Mouse (Mus musculus) lung, embryonic 15.5 days (tissue): ENCODE results near the gene Lef1. TPM values are rescaled to one million over a fixed set of nuclear protein-coding genes. Genes with fewer than 3 reads are reported as not detected.

Source experiments
- ATAC-seq: fragments of 200-750 bp; cut with Nextera tagmentation; 2 replicates; pipeline ENCODE4 v1.8.0; 2017; ENCODE audit warnings: moderate number of reproducible peaks, borderline replicate concordance; ENCODE audit not compliant: low FRiP score, low TSS enrichment; ENCODE audit errors: extremely low read depth
- H3K27ac ChIP-seq: fragments of 300-500 bp; sonication (generic); 2 replicates; pipeline ENCODE4 v1.5.1; 2015; ENCODE audit warnings: moderate library complexity, mild to moderate bottlenecking, inconsistent platforms
- H3K27me3 ChIP-seq: fragments of 300-500 bp; sonication (generic); 2 replicates; pipeline ENCODE4 v1.6.1; 2015; ENCODE audit warnings: inconsistent platforms
- H3K36me3 ChIP-seq: fragments of 300-500 bp; sonication (generic); 2 replicates; pipeline ENCODE4 v1.6.1; 2015; ENCODE audit warnings: inconsistent platforms
- H3K4me1 ChIP-seq: fragments of 300-500 bp; sonication (generic); 2 replicates; pipeline ENCODE4 v1.6.1; 2015; ENCODE audit warnings: inconsistent platforms
- H3K4me2 ChIP-seq: fragments of 300-500 bp; sonication (generic); 2 replicates; pipeline ENCODE4 v1.6.1; 2015; ENCODE audit warnings: inconsistent platforms, mild to moderate bottlenecking, moderate library complexity
- H3K4me3 ChIP-seq: fragments of 300-500 bp; sonication (generic); 2 replicates; pipeline ENCODE4 v1.5.1; 2015; ENCODE audit warnings: mild to moderate bottlenecking, inconsistent platforms
- H3K9ac ChIP-seq: fragments of 300-500 bp; sonication (generic); 2 replicates; pipeline ENCODE4 v1.6.1; 2015; ENCODE audit warnings: inconsistent platforms
- H3K9me3 ChIP-seq: fragments of 300-500 bp; sonication (generic); 2 replicates; pipeline ENCODE4 v1.6.1; 2016; ENCODE audit warnings: inconsistent platforms
- WGBS: fragments of 180-500 bp; shearing (Covaris S2); methylation state at CpG from one replicate; pipeline ENCODE4 v1.1.7; 2015; 5-methylcytosine and 5-hydroxymethylcytosine counted together
- polyA plus RNA-seq: library from polyadenylated mRNA; unstranded; fragments of >200 nt; fragmentation: Nextera tagmentation; extraction: Ambion mirVana; gene quantifications from 2 replicates; pipeline ENCODE4 v1.2.1, GENCODE M21; 2015

Lef1 gene
- polyA plus RNA-seq, 1 experiment from 2014 or later, result 22.2 TPM

DNA sequence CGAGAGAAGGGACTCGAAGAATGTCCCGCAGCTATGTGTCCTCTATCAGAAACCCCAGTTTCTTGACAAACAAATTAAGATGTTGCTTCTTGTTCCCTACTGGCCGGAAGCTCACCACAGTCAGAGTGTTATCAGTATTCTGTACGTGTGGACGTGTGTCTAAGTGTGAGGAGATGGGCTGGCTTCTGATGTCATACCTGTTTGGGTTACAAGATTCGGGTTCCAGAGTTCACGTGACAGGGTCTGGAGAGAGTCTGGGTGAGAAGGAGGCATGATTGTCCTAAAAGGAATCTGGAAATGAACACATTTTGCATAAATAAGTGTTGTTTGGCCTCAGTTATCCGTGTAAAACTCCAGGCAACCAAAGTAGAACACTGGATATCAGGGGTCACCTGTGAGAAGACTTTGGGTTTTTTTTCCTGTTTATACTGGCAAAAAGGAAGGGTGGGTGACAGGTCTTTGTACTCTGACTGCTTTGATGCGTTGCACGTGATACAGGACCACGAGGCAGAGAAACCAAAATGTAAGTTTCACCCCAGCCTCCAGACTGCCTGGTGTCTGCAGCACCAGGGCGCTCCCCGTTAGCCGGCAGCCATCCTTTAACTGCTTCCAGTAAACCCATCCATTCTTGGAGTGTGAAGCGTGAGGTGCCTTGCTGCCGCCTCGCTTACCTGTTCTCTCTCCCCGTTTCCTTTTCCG lies 89.5 kb downstream of the Lef1 start:
- Histone ChIP-seq H3K4me3 (no peak overlapping the region), H3K36me3 (no peaks in the 10 kb centered on the region), H3K27ac (no peak overlapping the region), H3K9me3 (no peaks in the 10 kb centered on the region), H3K4me1 (peaks cover 8% of the 10 kb centered on the region; the same call in 1 of the 2 replicates), H3K4me2 (no peak overlapping the region), H3K9ac (no peak overlapping the region), H3K27me3 (no peaks in the 10 kb centered on the region)
- ATAC-seq, result no peak
- WGBS, result 63% methylated on average over 20 of the region's 20 CpGs

DNA sequence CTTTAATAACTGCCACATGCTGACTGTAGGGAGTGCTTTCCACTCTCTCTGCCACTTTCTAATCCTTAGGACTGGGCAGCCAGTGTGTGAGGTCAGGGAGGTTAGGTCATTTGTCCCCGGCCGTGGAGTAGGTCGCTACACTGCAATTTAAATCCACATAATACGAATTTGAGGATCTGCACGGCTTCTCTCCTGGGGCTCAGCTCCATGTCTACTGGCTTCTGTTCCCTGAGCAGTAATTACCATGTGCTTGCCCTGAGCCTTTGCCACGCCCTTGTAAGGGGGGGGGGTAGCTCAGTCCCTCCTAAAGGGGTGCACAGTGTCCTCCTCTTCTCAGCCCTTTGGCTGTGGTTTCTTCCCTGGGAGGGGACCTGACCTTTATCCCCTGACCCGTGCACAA lies 92.0 kb downstream of the Lef1 start:
- H3K9me3 ChIP-seq, result no peaks in the 10 kb centered on the region
- ATAC-seq, result no peak
- H3K4me2 ChIP-seq, result no peak overlapping the region
- no peak overlapping the region for H3K4me3 ChIP-seq
- WGBS, result 63% methylated on average over 7 of the region's 7 CpGs
- no peaks in the 10 kb centered on the region for H3K27me3 ChIP-seq
- no peak overlapping the region for H3K27ac ChIP-seq
- H3K9ac ChIP-seq, result no peak overlapping the region
- H3K36me3 ChIP-seq, result no peaks in the 10 kb centered on the region
- no peaks in the 10 kb centered on the region for H3K4me1 ChIP-seq

DNA sequence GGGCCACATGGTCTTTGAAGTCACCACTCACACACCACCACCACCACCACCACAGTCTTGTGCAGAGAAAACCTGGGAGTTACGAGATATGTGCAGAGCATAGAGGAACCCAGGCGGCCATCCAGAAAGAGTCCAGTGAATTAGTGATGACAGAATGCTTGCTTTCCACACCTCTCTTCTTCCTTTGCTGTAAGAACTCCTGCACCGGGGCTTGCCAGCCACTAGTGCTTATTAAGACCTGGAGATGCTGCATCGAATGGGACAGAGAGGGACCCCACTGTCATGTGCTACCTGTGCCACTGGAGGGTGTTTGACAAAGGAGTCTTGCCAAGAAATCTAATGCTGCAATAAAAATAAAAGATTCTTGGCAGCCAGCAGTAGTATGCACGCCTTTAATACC lies 97.6 kb downstream of the Lef1 start:
- Histone ChIP-seq H3K27ac (no peak overlapping the region), H3K27me3 (no peaks in the 10 kb centered on the region), H3K9me3 (no peaks in the 10 kb centered on the region), H3K4me1 (no peaks in the 10 kb centered on the region), H3K9ac (no peak overlapping the region), H3K4me2 (no peak overlapping the region), H3K36me3 (no peaks in the 10 kb centered on the region), H3K4me3 (no peak overlapping the region)
- WGBS, result 79% methylated on average over 5 of the region's 5 CpGs
- ATAC-seq, result no peak

DNA sequence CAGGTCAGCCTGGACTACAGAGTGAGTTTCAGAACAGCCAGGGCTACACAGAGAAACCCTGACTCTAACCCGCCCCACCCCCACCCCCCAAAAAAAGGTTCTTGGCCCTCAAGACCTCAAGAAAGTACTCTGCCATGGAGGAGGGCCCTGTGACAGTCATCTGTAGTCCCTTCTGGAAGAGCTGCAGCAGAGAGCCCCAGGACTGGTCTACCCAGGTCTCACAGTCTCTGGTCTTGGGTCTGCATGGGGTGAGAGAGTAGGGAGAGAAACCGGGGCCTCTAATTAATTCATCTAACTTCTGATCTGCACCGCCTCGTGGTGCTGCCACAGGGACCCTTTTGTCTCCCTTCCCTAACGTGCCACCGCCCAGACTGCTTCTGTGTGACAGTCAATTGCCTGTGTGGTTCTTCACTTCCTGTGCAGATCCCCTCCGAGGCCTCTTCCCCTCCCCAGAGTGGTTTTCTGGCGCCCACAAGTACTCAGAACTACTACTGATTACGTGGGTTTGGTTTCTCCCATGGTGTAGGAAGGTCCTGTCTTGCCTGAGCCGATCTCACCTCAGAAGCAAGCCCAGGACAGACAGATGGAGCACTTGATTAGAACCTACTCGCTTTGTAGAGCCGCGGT lies 98.1 kb downstream of the Lef1 start:
- Histone ChIP-seq H3K4me2 (no peak overlapping the region), H3K27me3 (no peaks in the 10 kb centered on the region), H3K36me3 (no peaks in the 10 kb centered on the region), H3K9me3 (no peaks in the 10 kb centered on the region), H3K4me1 (no peaks in the 10 kb centered on the region), H3K27ac (no peak overlapping the region), H3K4me3 (no peak overlapping the region), H3K9ac (no peak overlapping the region)
- ATAC-seq, result 0 out of 2 replicates have a peak, but pooled peaks have one; percentile 19
- 74% methylated on average over 13 of the region's 13 CpGs for WGBS

DNA sequence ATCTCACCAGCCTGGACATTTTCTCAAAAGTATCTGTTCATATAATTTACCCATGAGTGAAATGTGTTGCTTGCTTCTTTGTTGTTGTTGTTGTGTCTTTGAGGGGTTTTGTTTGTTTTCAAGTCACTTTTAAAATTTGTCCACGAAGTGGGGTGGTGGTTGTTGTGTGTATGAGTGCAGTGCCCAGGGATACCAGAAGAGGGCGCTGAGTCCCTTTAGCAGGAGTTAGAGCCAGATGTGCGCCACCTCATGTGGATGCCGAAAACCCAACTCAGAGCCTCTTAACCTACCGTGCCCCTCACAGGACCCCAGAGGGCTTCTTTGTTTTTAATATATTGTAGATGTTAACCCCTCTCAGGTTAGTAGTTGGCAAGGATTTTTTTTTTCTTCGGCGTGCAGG lies 101.9 kb downstream of the Lef1 start:
- Histone ChIP-seq H3K4me1 (no peaks in the 10 kb centered on the region), H3K27me3 (no peaks in the 10 kb centered on the region), H3K36me3 (no peaks in the 10 kb centered on the region), H3K9ac (no peak overlapping the region), H3K4me3 (no peak overlapping the region), H3K4me2 (no peak overlapping the region), H3K9me3 (no peaks in the 10 kb centered on the region), H3K27ac (no peak overlapping the region)
- ATAC-seq, result no peak
- 85% methylated on average over 7 of the region's 7 CpGs for WGBS

DNA sequence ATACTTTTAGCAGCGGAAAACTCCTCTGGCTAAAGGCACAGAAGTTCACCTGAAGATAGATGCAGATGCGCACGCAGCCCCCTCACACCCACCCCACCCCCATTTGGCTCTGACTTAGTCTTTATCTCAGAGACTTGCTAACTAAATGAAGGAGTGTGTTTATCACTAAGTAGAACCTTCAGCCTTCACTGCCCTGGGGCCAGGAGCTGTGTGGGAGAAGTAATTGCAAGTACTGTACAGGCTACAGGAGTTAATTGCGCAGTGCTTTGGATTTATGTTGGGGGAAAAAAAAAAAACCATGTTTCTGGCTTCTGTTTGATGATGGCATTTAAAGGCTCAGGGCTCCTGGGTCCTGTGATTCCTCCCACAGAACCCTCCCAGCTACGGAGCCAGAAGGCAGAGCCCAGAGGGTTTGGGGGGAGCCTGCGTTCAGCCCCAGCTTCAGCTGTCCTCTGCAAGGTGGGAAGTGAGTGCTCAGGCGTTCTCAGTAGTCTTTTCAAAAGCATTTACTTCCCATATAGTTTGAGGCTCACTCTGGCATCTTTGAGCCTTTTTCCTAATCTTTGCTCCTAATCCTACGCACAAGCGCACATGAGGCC lies 103.9 kb downstream of the Lef1 start:
- H3K4me2 ChIP-seq, result no peak overlapping the region
- ATAC-seq, result no peak
- 80% methylated on average over 9 of the region's 9 CpGs for WGBS
- no peak overlapping the region for H3K9ac ChIP-seq
- no peaks in the 10 kb centered on the region for H3K36me3 ChIP-seq
- no peak overlapping the region for H3K4me3 ChIP-seq
- H3K27me3 ChIP-seq, result no peaks in the 10 kb centered on the region
- H3K9me3 ChIP-seq, result no peaks in the 10 kb centered on the region
- no peak overlapping the region for H3K27ac ChIP-seq
- no peaks in the 10 kb centered on the region for H3K4me1 ChIP-seq

DNA sequence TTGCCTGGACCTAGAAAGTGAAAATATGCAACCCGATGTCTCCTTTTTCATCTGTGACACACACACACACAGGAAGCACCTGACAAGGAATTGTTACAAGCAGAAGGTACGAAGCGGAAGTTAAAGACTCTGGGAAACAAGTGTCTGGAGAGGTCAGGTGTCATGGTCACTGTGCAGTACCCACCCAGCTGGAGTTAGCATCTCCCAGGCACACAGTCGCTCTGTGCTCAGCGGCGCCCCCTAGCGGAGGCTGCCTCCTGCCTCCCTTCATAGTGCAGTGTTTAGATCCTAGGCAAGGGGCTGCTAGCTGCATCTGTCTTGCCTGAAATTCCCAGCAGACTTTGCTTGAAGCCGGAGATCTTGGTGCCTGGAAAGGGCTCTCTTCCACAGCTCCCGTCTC lies 104.6 kb downstream of the Lef1 start:
- Histone ChIP-seq H3K9ac (no peak overlapping the region), H3K27ac (no peak overlapping the region), H3K27me3 (no peaks in the 10 kb centered on the region), H3K9me3 (no peaks in the 10 kb centered on the region), H3K4me3 (no peak overlapping the region), H3K4me2 (no peak overlapping the region), H3K36me3 (no peaks in the 10 kb centered on the region), H3K4me1 (no peaks in the 10 kb centered on the region)
- 62% methylated on average over 9 of the region's 9 CpGs for WGBS
- no peak for ATAC-seq

DNA sequence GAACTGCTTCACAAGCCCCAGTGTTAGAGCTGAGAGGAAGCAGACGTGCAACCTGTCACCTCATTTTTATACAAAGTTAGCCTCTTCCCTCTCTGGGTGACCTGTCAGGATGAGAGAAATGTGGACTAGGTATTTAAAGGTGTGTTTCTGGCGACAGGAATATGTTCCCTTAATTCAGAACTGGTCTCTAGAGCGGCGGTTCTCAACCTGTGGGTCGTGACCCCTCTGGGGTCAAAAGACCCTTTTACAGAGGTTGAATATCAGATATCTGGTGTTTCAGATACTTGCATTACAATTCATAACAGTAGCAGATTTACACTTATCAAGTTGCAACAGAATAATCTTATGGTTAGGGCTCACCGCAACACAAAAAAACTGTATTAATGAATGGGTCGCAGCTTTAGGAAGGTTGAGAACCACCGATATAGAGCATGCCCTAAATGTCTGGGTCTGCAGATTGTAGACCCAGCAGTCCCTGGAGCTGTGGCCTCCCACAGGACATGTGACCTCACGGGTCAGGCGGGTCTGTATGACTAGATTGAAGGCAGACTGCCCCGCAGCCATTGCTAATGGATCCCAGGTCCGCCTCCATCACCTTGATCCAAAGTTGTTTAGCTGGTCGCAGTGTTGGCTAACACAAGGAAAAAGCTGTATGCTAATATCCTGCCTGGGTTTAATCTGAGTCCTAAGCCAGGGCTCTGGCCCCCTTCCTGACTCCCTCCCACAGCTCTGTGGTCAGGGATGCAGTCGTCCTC lies 108.5 kb downstream of the Lef1 start:
- Histone ChIP-seq H3K27ac (no peak overlapping the region), H3K4me3 (no peak overlapping the region), H3K27me3 (no peaks in the 10 kb centered on the region), H3K36me3 (no peaks in the 10 kb centered on the region), H3K4me2 (no peak overlapping the region), H3K9me3 (no peaks in the 10 kb centered on the region), H3K4me1 (no peaks in the 10 kb centered on the region), H3K9ac (no peak overlapping the region)
- WGBS, result 87% methylated on average over 14 of the region's 14 CpGs
- no peak for ATAC-seq

DNA sequence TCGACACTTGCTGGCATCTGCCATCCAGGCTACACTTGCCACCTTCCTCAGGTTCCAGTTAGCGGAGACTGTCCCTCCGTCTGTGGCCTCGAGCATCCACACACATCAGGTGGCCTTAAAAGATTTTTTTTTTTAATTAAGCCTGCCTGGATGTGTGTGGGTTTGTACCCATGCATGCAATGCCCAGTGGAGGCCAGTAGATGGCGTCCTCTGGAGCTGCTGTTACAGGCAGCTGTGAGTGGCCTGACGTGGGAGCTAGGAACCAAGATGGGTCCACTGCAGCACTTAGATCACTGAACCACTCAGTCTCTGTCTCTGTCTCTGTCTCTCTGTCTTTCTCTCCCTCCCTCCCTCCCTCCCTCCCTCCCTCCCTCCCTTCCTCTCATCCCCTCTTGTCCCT lies 117.8 kb downstream of the Lef1 start:
- WGBS, result 68% methylated on average over 6 of the region's 6 CpGs
- Histone ChIP-seq H3K9me3 (no peaks in the 10 kb centered on the region), H3K4me2 (no peak overlapping the region), H3K36me3 (peaks cover 16% of the 10 kb centered on the region), H3K4me1 (no peaks in the 10 kb centered on the region), H3K4me3 (no peak overlapping the region), H3K27ac (no peak overlapping the region), H3K27me3 (no peaks in the 10 kb centered on the region), H3K9ac (no peak overlapping the region)
- ATAC-seq, result no peak

DNA sequence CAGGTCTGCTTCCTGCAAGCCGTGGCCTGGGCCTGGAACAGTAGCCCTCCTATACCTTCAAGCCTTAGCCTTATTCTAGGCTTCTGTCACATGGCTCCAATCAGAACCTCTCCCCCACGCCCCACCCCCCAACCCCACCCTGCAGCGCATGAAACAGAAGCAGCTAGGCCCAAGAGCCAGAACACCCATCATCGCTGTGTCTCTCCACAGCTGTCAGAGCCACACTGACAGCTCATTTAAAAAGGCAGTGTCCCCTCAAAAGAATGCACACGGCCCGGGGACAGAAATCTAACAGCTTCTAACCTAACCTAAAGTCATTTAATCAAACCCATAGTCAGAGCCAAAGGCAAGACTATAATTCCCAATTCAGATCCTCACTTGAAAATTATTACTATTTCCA lies 126.8 kb downstream of the Lef1 start:
- Histone ChIP-seq H3K9me3 (no peaks in the 10 kb centered on the region), H3K27me3 (no peaks in the 10 kb centered on the region), H3K36me3 (peaks cover 35% of the 10 kb centered on the region), H3K4me3 (no peak overlapping the region), H3K9ac (no peak overlapping the region), H3K27ac (no peak overlapping the region), H3K4me1 (no peaks in the 10 kb centered on the region), H3K4me2 (no peak overlapping the region)
- 37% methylated on average over 6 of the region's 6 CpGs for WGBS
- peak; percentile 68 for ATAC-seq

DNA sequence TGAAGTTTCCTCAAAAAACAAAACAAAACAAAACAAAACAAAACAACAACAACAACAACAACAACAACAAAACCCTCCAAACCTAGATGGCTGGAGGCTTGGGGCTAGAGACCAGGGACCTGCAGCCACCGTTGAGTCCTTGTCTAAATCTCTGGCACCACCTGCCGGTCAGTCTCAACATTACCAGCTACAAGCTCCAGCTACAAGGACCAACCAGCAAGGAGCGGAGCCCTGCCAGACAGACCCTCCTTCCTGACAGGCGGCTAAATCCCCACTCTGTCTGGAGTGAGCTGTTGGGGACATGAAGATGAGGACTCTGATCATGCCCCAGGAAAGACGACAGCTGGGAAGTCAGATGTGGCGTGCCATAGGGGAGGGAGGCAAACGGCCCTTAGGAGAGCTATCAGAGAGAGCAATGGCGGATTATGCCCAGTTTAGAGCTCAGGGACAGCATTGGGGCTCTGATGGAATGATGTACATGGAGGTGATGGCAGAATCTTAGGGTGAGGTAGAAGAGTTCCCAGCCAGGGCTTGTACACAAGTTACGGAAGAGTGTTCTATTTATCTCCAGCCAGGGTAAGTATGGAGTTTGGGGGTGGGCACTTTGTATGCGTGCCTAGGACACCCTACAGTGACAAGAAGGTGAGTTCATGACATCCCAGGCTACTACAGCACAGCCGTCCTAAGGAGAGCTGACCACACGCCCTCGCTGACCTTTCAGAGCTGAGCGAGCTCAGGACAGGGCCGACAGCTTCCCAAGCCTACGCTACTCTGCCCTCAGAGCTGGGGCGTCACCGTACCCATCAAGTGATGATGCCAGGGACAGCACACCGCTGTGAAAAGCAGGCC lies 127.7 kb downstream of the Lef1 start:
- no peak overlapping the region for H3K4me3 ChIP-seq
- 56% methylated on average over 19 of the region's 19 CpGs for WGBS
- H3K9ac ChIP-seq, result no peak overlapping the region
- no peaks in the 10 kb centered on the region for H3K27me3 ChIP-seq
- H3K27ac ChIP-seq, result no peak overlapping the region
- H3K4me2 ChIP-seq, result no peak overlapping the region
- peak; percentile 84 for ATAC-seq
- peaks cover 37% of the 10 kb centered on the region for H3K36me3 ChIP-seq
- H3K9me3 ChIP-seq, result no peaks in the 10 kb centered on the region
- no peaks in the 10 kb centered on the region for H3K4me1 ChIP-seq
